Mouse (Mus musculus): ENCODE measurements at regions not wholly inside any gene's neighbourhood (a gene's known extent, or its start where the extent isn't known, plus 50 kb on each side); places are given as distances from the start of the nearest gene placed in this dataset.
"Not testable (repeated sequence)": the region's sequence is repeated elsewhere in the genome, so short reads cannot be mapped to it uniquely, and the experiment has no call there.

DNA sequence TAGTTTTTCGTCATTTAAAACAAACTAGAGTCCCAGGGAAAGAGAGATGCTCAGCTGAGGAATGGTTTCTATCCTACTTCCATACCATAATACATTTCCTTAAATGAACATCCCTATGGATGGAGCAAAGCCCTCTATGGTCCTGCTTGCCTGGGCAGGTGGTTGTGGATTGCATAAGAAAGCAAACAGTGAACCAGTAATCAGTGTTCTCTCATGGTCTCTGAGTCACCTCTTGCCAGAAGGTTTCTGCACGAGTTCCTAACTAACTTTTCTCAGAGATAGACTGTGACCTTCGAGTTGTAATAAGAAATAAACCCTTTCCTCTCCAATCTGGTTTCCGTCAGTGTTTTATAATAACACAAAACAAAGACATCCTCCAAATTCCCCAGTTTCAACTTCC, 62.9 kb upstream of the Bet1 start:
- no peak for DNase-seq (ENCODE audit: low read depth, low spot score)

DNA sequence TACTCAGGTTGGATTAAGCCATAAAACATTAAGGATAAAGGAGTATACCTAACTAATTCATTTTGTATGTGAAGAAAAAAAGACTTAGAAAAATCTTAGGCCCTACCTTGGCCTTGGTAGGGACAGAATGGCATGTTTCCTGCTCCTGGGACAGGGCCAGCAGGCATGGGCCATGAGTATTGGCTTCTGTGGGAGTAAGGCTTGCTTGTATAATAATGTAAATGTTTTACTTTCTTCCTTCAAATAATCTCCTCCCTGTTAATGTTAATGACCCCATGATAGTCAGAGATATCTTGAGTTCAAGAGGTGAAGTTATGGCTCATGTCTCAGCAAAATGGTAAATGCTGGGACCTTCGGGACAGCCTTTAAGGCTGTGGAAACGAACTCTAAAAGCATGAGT, 71.5 kb upstream of the Bet1 start:
- no peak for DNase-seq (ENCODE audit: low read depth, low spot score)

DNA sequence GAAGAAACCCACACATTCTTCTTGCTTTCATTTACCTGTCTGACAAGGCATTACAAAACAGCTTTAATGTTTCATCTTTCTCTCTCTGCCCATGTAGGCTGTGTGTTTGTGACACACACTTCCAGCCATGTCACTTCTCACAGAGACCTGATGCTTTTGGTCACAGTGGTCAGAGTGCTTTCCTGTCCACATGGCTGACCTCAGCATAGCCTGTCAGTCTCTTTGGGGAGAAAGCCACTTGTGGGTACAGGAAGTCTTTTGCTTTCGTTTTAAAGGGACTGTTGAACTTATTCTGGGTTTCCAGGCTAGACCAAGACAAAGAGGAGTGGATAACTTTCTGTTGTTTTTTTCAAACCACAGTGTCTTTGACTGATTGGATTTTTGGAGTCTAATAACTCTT, 77.0 kb upstream of the Bet1 start:
- no peak for DNase-seq (ENCODE audit: low read depth, low spot score)

DNA sequence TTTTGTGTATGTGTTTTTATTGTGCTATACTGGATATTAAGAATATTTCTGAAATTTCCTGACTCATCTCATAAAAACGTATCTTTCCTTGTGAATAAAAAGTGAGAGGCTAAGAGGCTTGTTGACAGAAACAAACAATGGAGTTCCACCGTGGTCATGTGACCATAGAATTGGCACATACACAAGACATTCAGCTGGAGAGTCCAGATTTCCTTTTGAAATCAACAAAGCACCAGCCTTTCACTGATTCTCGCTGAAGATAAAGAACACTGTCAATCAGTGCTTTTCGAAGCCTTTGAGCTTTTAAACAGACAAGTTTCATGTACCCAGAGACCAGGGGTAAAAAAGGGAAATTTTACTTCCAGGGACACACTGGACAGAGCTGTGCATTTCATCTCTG, 80.3 kb upstream of the Bet1 start:
- DNase-seq (ENCODE audit: low read depth, low spot score): peak; percentile 4

DNA sequence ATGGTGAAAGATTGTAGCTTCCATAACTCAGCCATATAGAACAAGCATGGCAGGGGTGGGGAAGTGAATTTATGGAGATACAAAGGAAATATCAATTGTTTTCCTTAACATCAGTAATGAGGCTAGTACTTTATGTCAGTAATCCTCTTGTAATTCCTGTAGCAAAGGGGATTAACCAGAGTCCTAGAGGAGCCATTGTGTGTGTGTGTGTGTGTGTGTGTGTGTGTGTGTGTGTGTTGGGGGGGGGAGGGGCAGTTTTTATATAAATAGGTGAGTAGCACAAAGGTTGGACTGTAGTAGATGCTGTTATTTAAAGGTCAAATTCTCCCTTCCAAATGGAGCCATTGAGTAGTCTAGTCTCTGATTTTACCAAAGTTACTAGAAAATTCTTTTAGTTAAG, 81.0 kb upstream of the Bet1 start:
- DNase-seq (ENCODE audit: low read depth, low spot score): no peak

DNA sequence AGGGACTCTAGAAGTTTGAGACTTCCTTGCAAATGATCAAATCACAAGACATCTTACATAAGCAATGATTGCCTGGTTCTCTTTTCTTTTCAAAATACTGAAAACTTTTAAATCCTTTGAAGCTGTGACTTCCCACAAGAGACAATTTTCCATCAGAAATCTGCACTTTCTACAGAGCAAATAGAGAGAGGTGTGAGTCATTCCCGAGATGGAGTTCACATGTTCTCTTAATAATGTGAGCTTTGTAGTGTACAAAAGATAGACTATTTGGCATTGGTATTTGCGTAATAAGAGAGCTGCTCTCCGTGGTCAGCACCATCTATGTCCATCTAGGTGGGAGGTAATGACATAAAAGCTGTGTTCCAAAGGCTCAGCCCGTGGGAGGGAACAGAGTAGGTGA, 84.8 kb upstream of the Bet1 start:
- peak; percentile 18 for DNase-seq (ENCODE audit: low read depth, low spot score)

DNA sequence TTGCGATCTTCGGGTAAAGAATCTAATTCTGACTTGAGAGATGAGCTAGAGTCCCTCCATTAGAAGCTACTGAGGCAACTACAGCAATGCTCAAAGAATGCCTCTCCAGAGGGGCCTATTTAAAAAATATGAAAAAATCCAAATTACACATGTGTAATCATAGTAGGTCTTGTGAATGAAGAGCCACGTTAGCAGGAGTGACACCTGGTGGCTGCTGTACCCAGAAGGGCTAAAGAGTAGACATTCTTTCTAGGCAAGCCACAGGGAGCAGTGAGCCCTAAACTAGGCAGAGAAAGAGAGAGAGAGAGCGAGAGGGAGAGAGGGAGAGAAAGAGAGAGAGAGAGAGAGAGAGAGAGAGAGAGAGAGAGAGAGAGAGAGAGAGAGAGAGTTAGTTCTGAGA, 100.9 kb upstream of the Bet1 start:
- no peak for DNase-seq (ENCODE audit: low read depth, low spot score)

DNA sequence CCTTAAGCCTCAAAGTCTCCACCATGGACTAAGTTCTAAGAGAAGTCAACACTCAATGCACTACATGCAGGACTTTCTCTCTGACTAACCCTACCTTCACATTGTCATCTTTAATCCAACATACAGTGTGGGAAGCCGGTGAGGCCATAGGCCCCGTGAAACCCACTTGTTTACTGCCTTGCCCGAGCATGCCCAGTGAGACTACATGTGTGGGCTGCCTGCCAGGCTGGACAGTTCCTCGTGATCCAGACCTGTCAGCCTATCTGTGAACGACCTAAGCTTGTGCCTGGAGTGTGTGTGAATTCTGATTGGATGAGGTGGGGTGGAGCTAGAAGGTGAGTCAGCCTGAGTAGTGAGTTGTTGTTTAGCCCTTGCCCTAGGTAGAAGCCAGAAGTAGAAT, 104.2 kb upstream of the Bet1 start:
- not testable (repeated sequence) for DNase-seq (ENCODE audit: low read depth, low spot score)

DNA sequence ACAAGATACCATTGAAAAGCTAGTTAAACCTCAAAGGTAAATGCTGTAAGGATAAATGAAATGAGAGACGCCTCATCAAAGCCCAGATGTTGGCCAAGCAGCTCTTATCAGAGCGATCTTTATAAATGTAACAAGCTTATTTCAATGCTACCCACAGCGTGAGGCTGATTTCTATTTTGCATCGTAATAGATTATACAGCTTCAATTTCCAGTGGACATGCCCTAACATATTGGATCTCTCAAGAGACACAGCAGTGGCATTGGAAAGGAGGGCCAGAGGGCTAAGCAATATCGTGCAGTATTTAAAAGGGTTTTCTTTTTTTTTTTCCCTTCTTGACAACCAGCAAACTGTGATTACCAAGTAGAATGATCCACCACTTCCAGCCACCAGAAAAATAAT, 106.5 kb upstream of the Bet1 start:
- no peak for DNase-seq (ENCODE audit: low read depth, low spot score)

DNA sequence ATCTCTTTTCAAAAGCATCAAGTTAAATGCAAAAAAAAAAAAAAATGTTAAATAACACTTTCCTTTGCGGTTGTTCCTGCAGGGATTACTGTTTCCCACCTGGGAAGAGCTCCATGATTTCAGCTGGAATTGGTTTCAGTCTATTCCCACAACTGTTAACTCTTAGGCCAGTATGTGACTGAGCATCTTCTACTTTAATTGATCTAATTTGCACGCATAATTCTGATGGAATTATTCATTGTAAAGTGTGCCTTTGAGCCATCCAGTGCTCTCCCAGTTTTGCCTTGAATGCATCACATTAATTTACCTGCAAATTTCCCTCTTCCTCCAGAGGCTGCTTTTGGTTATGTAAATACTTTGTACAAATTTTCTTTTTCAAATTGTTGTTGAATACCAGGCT, 114.4 kb upstream of the Bet1 start:
- no peak for DNase-seq (ENCODE audit: low read depth, low spot score)

DNA sequence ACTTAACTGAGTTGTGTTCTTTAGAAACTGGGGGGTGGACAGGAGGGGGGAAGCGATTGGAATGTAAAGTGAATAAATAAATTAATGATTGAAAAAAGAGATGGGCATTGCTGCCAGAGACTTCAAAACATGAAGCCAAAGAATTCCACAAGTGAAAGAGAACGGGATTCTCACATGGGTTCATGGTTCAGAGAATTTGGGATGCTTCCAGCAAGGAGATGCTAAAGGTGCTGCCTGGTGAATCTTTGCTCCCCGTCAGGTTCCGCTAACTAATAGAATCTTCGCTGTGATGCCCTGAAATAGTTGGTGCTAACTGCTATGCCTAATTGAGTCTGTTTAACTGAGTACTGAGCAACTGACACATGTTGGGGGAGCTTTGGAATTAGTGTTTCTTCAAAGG, 118.9 kb upstream of the Bet1 start:
- DNase-seq (ENCODE audit: low read depth, low spot score): no peak

DNA sequence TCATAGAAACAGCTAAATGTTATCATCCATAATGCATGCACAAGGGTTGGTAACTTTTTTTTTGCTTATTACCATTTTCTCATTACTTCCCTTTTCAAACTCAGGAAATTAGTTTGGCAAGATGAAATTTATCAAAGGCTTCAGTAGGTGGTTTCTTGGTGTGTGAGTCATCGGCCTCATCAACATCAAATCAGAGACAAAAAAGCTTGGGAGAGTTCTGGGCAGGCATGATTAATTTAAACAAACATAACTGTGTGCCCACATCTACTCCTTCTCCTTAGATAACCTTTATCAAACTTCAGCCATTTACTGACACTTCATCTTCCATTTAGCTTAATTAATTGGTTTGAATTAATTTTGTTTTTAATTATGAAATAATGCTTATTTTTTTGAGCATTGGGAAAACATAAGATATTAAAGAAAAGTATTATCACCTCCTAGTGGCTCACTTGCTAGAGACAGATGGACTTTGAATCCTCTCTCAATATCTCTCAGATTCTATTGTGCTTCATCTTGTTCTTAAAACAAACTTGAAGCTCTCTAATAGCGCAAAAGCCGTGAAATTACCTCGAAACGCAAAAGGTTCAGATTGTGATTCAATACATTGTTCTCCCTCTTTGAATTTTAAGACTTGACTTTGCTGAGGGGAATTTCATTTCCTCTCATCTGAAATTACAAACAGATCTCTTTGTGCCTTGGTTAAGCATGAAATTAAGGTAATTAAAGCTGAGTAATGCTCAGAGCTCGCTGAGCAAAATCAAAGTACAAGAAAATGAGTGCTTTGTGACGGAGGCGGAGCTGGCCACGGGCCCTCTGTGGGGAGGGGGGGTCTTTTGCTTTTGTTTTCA, 158.7 kb upstream of the Bet1 start:
- peak; percentile 28 for DNase-seq (ENCODE audit: low read depth, low spot score)

DNA sequence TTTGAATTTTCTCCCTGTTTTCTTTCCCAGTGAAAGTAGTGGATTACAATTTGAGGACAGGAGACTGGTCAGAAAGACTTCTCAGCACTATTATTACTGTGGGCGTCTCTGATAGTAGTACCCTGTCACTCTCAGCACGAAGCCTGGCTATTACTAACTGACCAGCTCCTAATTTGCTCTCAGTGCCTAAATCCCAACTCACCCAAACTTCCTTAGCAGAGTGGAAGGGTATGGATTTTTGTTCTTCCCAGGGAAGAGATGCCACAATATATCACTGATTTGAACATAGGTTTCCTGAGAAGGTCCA, 159.3 kb upstream of the Bet1 start:
- no peak for DNase-seq (ENCODE audit: low read depth, low spot score)

DNA sequence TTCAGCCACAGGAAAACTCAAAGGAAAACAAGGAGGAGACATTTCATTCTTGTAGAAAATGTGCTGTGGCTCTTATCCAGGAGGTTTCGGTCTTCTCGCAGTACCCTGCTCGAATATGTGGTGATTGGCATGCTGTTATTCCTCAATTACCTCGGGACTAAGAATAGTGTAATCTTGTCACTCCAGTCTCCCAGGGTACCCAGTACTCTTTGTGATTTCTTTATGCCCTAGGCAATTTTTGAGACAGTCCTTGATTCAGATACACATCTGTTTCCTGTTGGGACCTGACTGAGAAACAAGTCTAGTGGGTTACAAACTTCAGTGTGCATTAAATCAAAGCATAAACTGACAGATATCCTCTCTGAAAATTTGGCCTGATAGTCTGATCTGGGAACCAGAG, 189.8 kb upstream of the Bet1 start:
- no peak for DNase-seq (ENCODE audit: low read depth, low spot score)

DNA sequence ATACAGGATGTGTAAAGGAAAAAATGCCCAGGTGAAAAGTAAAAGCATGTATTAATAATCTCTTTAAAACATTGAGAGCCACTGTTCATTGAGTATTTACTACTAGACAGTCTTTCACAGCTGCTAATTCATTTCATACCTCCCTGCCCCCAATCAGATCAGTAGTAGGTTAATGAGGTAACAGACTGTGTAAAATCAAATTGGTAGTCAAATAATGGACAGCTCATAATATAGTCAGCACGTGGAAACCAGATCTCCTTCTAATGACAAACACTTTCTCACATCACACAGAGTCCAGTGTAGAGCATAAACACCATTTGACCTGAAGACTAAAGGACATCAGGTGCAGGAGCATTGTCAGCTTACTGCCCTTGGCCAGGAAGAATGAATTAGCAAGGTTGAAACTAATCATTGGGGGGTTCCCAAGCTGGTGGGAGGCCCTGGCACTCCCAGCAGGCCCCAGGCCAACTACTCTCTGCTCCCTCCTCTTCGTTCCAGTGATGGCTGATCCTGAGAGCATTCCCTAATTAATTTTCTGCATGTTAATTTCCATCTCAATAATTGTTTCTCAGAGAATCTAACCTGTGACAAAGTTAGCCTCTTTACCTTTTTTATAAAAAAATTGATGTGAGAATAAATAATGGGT, 190.6 kb upstream of the Bet1 start:
- no peak for DNase-seq (ENCODE audit: low read depth, low spot score)

DNA sequence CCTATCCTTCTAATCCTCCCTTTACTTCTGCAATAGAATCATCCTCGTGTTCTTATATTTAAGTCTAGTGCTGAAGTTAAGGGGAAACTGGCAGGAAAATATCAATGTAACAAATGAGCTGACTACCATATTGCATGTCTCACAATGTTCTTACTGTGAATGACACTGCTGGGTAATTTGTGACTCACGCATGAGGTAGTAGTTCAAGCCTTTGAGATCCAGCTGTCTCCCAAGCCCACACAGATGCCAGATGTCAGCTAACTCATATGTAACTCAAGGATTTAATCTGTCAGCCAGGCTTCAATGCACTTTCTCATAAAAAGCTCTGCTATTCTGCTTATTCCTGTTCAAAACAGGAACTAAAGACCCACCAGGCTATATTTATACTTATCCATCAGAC, 204.6 kb upstream of the Bet1 start:
- DNase-seq (ENCODE audit: low read depth, low spot score): peak; percentile 2

DNA sequence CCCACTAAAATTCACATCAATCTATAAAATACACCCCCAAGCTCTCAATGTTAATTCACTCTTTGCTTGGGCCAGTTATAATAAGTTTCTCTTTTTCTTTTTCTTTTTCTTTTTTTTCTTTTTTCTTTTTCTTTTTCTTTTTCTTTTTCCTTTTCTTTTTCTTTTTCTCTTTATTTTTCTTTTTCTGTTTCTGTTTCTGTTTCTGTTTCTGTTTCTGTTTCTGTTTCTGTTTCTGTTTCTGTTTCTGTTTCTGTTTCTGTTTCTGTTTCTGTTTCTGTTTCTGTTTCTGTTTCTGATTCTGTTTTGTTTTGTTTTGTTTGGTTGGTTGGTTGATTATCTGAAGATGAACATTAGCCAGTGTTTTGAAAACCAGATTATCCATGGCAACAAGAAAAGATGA, 201.2 kb upstream of the Col1a2 start:
- not testable (repeated sequence) for DNase-seq (ENCODE audit: low read depth, low spot score)

DNA sequence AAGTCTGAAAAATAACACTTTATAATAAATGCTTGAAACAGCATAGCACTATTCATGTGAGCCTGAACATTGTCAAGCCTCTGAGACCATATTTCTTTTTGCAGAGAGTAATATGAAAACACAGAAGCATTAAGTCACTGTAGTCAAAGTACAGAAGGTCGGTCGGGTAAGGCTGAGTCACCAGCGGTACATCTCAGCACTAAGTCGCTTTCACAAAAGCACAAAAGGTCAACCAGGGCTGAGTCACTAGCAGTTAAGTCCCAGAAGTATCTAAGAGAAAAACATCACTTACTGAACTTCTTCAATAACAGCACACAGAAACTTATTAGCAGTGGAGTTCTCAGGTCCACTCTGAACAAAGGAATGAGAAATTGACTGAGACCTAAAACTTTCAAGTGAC, 154.7 kb upstream of the Col1a2 start:
- DNase-seq (ENCODE audit: low read depth, low spot score): peak; percentile 2

DNA sequence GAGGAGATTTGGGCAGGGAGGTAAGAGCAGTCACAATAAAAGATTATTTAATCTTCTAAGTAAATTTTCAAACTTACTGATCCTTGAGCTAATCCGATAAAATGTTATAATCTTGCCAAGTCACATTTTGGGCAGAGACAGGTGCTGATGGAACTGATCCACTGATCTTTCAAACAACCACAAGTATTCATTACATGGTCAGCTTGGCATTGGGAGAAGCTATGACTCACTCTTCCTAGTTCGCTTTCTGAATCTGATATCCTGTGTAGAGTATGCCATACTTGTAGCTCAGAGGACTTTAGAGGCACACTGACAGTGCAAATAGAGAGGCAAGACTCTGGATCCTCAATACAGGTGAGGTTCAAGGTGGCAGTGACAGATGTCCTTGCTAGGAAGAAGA, 142.4 kb upstream of the Col1a2 start:
- no peak for DNase-seq (ENCODE audit: low read depth, low spot score)

DNA sequence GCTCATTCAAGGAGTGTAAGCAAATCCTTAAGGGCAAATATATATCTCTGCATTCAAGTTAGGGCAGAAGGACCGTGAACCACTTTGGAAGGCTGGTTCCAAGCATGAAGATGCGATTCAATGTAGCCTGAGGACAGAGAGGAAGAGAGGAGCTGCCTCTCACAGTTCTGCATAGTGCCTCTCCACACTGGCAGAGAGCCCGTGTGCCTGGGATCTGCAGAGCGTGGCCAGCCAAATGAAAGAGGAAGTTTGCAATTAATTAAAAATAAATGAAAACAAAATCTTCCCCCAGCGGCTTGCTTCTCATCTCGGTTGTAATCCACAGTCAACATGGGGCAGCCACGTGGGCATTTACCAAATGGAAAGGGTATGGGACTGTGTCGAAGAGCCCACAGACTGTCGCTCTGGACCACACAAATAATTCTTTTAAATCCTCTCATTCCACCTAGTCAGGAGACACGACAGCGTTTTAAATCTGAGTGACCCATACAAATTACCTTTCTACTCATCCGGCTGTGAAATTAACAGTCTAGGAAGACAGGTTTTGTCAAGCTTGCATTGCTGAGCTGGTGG, 129.1 kb upstream of the Col1a2 start:
- no peak for DNase-seq (ENCODE audit: low read depth, low spot score)

DNA sequence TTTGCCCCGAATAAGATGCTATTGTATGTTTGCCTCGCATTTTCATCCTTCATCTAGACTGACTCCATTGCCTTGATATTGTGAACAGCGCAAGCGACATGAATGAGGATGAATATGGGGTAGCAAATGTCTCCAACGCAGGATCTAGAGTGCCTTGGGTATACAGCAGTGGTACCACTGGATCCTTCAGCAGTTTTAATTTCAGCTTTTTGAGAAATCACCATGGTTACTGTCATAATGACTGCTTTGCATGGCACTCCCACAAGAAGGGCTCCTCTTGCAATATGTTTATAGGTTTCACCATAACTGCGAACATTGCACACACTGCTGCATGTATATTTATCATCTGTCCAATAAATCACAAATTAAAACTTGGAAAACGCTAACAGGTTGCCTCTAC, 107.8 kb upstream of the Col1a2 start:
- DNase-seq (ENCODE audit: low read depth, low spot score): no peak

DNA sequence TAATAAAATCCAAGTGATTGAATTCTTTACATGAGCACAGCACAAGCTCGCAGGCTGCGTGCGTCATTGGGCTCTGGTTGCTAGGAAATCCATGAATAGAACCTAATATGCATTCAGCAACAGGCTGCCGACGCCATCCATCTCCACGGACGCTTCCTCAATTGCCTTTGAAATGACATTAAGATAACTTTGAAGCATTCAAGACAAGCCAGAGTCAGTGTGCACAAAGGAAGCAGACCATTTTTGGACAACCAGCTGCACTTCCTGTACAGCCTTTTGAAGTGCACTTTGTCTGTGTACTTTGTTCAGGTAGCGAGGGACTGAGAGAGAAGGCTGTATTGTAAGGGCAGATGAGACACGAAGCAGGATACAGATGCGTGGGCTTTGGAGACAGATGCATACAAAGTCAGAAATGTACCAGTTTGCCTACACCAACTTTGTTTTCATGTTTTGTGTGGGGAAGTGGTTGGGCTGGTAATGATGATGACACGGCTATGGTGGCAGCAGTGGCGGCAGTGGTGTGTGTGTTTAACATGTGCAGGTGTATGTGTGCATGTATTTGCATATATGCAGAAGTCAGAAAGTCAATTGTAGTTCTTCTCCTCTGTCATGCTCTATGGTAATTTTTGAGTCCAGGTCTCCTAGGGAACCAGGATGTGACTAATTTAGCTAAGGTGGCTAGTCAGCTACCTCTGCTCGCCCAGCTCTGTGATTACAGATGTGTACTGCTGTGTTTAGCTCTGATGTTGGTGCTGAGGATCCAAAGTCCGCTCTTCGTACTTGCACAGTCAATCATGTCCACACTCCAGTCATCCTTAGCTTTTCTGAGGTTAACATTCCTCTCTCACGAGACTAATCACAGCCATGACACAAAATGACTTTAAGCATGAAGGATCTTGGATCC, 106.7 kb upstream of the Col1a2 start:
- peak; percentile 75 for DNase-seq (ENCODE audit: low read depth, low spot score)
